9 mouse cellular contexts compared by ENCODE assay signal in the genomic region with DNA sequence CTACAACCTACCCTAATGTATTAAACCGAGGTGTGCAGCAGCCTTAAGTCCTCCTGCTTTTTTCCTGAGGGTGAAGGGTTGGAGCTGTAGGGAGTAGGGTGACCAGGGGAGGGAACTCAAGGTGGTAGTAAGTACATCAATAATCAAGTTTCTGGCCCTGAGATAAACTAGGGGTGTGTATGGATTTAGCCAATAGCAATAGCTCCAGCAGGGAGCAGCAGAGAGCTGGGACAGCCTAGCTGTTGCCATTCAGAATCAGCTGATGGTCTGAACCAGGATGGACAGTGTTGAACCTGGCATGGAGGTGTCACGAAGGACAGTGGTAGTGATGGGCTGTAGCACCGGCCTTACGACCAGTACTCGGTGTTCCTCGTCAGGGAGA. TPM values are rescaled to one million over a fixed set of nuclear protein-coding genes. Genes with fewer than 3 reads are reported as not detected.
DNase-seq lines count a peak whose midpoint lies in the region; ATAC-seq and TF ChIP-seq lines count a peak whose summit lies in the region.
"Had no signal": no experiment of that assay in that cellular context is flagged by ENCODE, and none has a peak within 500 bp of the region (broad histone marks: within the 10 kb centered on the region; RNA-seq: fewer than 3 reads in every experiment).

No protein-coding gene starts in this region.

- TF ChIP-seq CTCF in kidney, postnatal 0 days (IDR thresholded peaks at IDR 0.05; ENCODE audit: low read depth), result peak; percentile 87
- TF ChIP-seq CTCF in liver, embryonic 14.5 days (IDR thresholded peaks at IDR 0.05; ENCODE audit: low read depth), result peak; percentile 96

- no peaks in the 10 kb centered on the region for H3K9me3 ChIP-seq in embryonic facial prominence, embryonic 11.5 days (replicated peaks; ENCODE audit: control insufficient read depth, low read length)
- H3K9me3 ChIP-seq in heart, embryonic 11.5 days (replicated peaks; ENCODE audit: control insufficient read depth, low read length), result no peaks in the 10 kb centered on the region
- H3K9me3 ChIP-seq in kidney, postnatal 0 days (replicated peaks; ENCODE audit: low read length), result no peaks in the 10 kb centered on the region
- H3K9me3 ChIP-seq in liver, embryonic 14.5 days (ENCODE audit: control insufficient read depth, low read length), result no peaks in the 10 kb centered on the region
- no peaks in the 10 kb centered on the region for H3K9me3 ChIP-seq in neural tube, embryonic 12.5 days

- H3K9ac ChIP-seq in embryonic facial prominence, embryonic 11.5 days (replicated peaks; ENCODE audit: low read length), result peak overlapping the region; percentile 59
- H3K9ac ChIP-seq in heart, embryonic 11.5 days (ENCODE audit: low read depth, low read length), result peak overlapping the region; percentile 61
- peak overlapping the region; percentile 50; the same call in 1 of the 2 replicates for H3K9ac ChIP-seq in kidney, postnatal 0 days (ENCODE audit: low read depth, low read length)
- H3K9ac ChIP-seq in liver, embryonic 14.5 days (replicated peaks), result peak overlapping the region; percentile 41
- no peak overlapping the region for H3K9ac ChIP-seq in neural tube, embryonic 12.5 days

- H3K4me1 ChIP-seq in embryonic facial prominence, embryonic 11.5 days (ENCODE audit: control insufficient read depth, insufficient read depth, low read length), result peaks cover 9% of the 10 kb centered on the region
- H3K4me1 ChIP-seq in heart, embryonic 11.5 days (ENCODE audit: control insufficient read depth, insufficient read depth, low read length), result peaks cover 23% of the 10 kb centered on the region
- peaks cover 19% of the 10 kb centered on the region; the same call in 1 of the 2 replicates for H3K4me1 ChIP-seq in kidney, postnatal 0 days (replicated peaks; ENCODE audit: insufficient read depth, low read length)
- H3K4me1 ChIP-seq in liver, embryonic 14.5 days (replicated peaks; ENCODE audit: control insufficient read depth in 2 of 2, insufficient read depth in 2 of 2, low read length in 1 of 2), result peaks cover 25 to 33% of the 10 kb centered on the region in 2 experiments
- peaks cover 19% of the 10 kb centered on the region for H3K4me1 ChIP-seq in neural tube, embryonic 12.5 days

- no peak overlapping the region; the same call in 1 of the 2 replicates for H3K27ac ChIP-seq in embryonic facial prominence, embryonic 11.5 days (replicated peaks; ENCODE audit: low read depth, low read length)
- H3K27ac ChIP-seq in heart, embryonic 11.5 days (ENCODE audit: low read depth, low read length), result peak overlapping the region; percentile 31
- H3K27ac ChIP-seq in kidney, postnatal 0 days, result peak overlapping the region; percentile 70
- H3K27ac ChIP-seq in liver, embryonic 14.5 days, result peak overlapping the region; percentile 67
- H3K27ac ChIP-seq in neural tube, embryonic 12.5 days, result no peak overlapping the region

- 44% methylated on average over 6 of the region's 6 CpGs for WGBS in embryonic facial prominence, embryonic 11.5 days
- WGBS in heart, embryonic 11.5 days (ENCODE audit: insufficient replicate concordance), result 37% methylated on average over 6 of the region's 6 CpGs
- WGBS in kidney, postnatal 0 days, result 49% methylated on average over 6 of the region's 6 CpGs
- WGBS in liver, embryonic 14.5 days (ENCODE audit: insufficient replicate concordance), result 40% methylated on average over 6 of the region's 6 CpGs
- 48% methylated on average over 6 of the region's 6 CpGs for WGBS in neural tube, embryonic 12.5 days

- no peak for TF ChIP-seq EP300 in liver, embryonic 14.5 days (IDR thresholded peaks at IDR 0.05; ENCODE audit: low read depth)

- H3K4me2 ChIP-seq in embryonic facial prominence, embryonic 11.5 days (ENCODE audit: low read depth, low read length), result peak overlapping the region; percentile 37
- H3K4me2 ChIP-seq in heart, embryonic 11.5 days, result peak overlapping the region; percentile 67
- H3K4me2 ChIP-seq in kidney, postnatal 0 days (ENCODE audit: low read length), result peak overlapping the region; percentile 58
- peak overlapping the region; percentile 85 for H3K4me2 ChIP-seq in liver, embryonic 14.5 days (ENCODE audit: low read depth)
- H3K4me2 ChIP-seq in neural tube, embryonic 12.5 days (replicated peaks), result peak overlapping the region; percentile 51

- DNase-seq in CD4-positive helper T cell, adult 2 months (ENCODE audit: low read depth, low spot score), result peak; percentile 78
- peak; percentile 67 for DNase-seq in adrenal gland, adult 8-10 months
- peak; percentile 85 for DNase-seq in embryonic facial prominence, embryonic 11.5 days (ENCODE audit: low spot score)
- peak; percentile 87 for DNase-seq in kidney, postnatal 0 days (ENCODE audit: low spot score)
- peak; percentile 69 to 72 (median 71) for DNase-seq in liver, embryonic 14.5 days (ENCODE audit: low read depth in 3 of 3, low spot score in 3 of 3)
- peak; percentile 57 to 76 for DNase-seq in thymus, postnatal 10 days (ENCODE audit: low spot score in 2 of 2)

- H3K4me3 ChIP-seq in embryonic facial prominence, embryonic 11.5 days (ENCODE audit: low read depth, low read length), result no peak overlapping the region
- H3K4me3 ChIP-seq in heart, embryonic 11.5 days (ENCODE audit: low read depth, low read length), result peak overlapping the region; percentile 33
- H3K4me3 ChIP-seq in kidney, postnatal 0 days (replicated peaks; ENCODE audit: low read depth, low read length), result peak overlapping the region; percentile 11; the same call in 1 of the 2 replicates
- peak overlapping the region; percentile 28 to 50 for H3K4me3 ChIP-seq in liver, embryonic 14.5 days (ENCODE audit: insufficient read depth in 1 of 2, low read depth in 2 of 2, low read length in 2 of 2)
- H3K4me3 ChIP-seq in neural tube, embryonic 12.5 days, result no peak overlapping the region

- no peaks in the 10 kb centered on the region for H3K27me3 ChIP-seq in embryonic facial prominence, embryonic 11.5 days (ENCODE audit: control insufficient read depth, insufficient read depth, low read length)
- no peaks in the 10 kb centered on the region for H3K27me3 ChIP-seq in heart, embryonic 11.5 days (ENCODE audit: control insufficient read depth, insufficient read depth, low read length)
- H3K27me3 ChIP-seq in kidney, postnatal 0 days (ENCODE audit: insufficient read depth, low read length), result no peaks in the 10 kb centered on the region
- H3K27me3 ChIP-seq in liver, embryonic 14.5 days (ENCODE audit: control insufficient read depth, insufficient read depth, low read length), result no peaks in the 10 kb centered on the region
- H3K27me3 ChIP-seq in neural tube, embryonic 12.5 days (replicated peaks), result no peaks in the 10 kb centered on the region

- ATAC-seq in embryonic facial prominence, embryonic 11.5 days (replicated peaks; ENCODE audit: insufficient number of reproducible peaks, low FRiP score, low TSS enrichment, low read depth), result no peak; the same call in 1 of the 2 replicates
- no peak; the same call in 1 of the 2 replicates for ATAC-seq in heart, embryonic 11.5 days (replicated peaks; ENCODE audit: insufficient number of reproducible peaks, low FRiP score, low TSS enrichment)
- peak; percentile 19 for ATAC-seq in kidney, postnatal 0 days (replicated peaks; ENCODE audit: low FRiP score, low read depth)
- peak; percentile 48 for ATAC-seq in liver, embryonic 14.5 days (ENCODE audit: insufficient read depth)
- ATAC-seq in neural tube, embryonic 12.5 days (ENCODE audit: low FRiP score, low read depth), result 0 out of 2 replicates have a peak, but pooled peaks have one; percentile 22

- H3K36me3 ChIP-seq in embryonic facial prominence, embryonic 11.5 days (replicated peaks; ENCODE audit: control insufficient read depth, insufficient read depth, low read depth, low read length), result peaks cover 7% of the 10 kb centered on the region
- peaks cover 16% of the 10 kb centered on the region for H3K36me3 ChIP-seq in heart, embryonic 11.5 days (ENCODE audit: control insufficient read depth, insufficient read depth, low read length)
- peaks cover 31% of the 10 kb centered on the region for H3K36me3 ChIP-seq in kidney, postnatal 0 days (ENCODE audit: insufficient read depth, low read length)
- peaks cover 44% of the 10 kb centered on the region for H3K36me3 ChIP-seq in liver, embryonic 14.5 days (replicated peaks; ENCODE audit: control insufficient read depth, insufficient read depth, low read depth)
- H3K36me3 ChIP-seq in neural tube, embryonic 12.5 days, result peaks cover 45% of the 10 kb centered on the region

RNA-seq across cellular contexts. Expression of a gene that starts 0.9 kb away (rescaled TPM):
- total RNA-seq in adrenal gland, adult 8-10 months (2022), result under 1 TPM in 1 of 4 experiments, not detected in 3; 0.59 TPM
- not detected in 2 replicates for polyA plus RNA-seq in embryonic facial prominence, embryonic 11.5 days (2014; fragmentation: Nextera tagmentation; extraction: Ambion mirVana)
- 0.37 TPM in 1 of 2 replicates, not detected in the other for polyA plus RNA-seq in heart, embryonic 11.5 days (2014; fragmentation: Nextera tagmentation; extraction: Ambion mirVana)
- 0.37 TPM in 1 of 2 replicates, not detected in the other for polyA plus RNA-seq in kidney, postnatal 0 days (2015; fragmentation: Nextera tagmentation; extraction: Ambion mirVana)
- not detected in 2 replicates for polyA plus RNA-seq in liver, embryonic 14.5 days (2012; rRNA removed)
- 0.14 TPM in 1 of 2 replicates, not detected in the other for polyA plus RNA-seq in liver, embryonic 14.5 days (2014; fragmentation: Nextera tagmentation; extraction: Ambion mirVana)
- 0.59 TPM in 1 of 2 replicates, not detected in the other for polyA plus RNA-seq in neural tube, embryonic 12.5 days (2016; fragmentation: Nextera tagmentation; extraction: Ambion mirVana)
- polyA plus RNA-seq: large intestine, adult 2 months had no signal

RNA-seq across cellular contexts. Expression of a gene that starts 2.3 kb away (rescaled TPM):
- total RNA-seq in adrenal gland, adult 8-10 months (2022), result 10 to 100 TPM; 43.3 to 57.7 (median 52.2) TPM
- polyA plus RNA-seq in embryonic facial prominence, embryonic 11.5 days (2014; fragmentation: Nextera tagmentation; extraction: Ambion mirVana), result 49.9 and 55.9 TPM in 2 replicates
- 36.7 and 37.9 TPM in 2 replicates for polyA plus RNA-seq in heart, embryonic 11.5 days (2014; fragmentation: Nextera tagmentation; extraction: Ambion mirVana)
- 39.0 and 40.2 TPM in 2 replicates for polyA plus RNA-seq in kidney, postnatal 0 days (2015; fragmentation: Nextera tagmentation; extraction: Ambion mirVana)
- polyA plus RNA-seq in liver, embryonic 14.5 days (2012; rRNA removed), result 13.0 and 13.8 TPM in 2 replicates
- polyA plus RNA-seq in liver, embryonic 14.5 days (2014; fragmentation: Nextera tagmentation; extraction: Ambion mirVana), result 12.7 and 14.6 TPM in 2 replicates
- 61.3 and 64.7 TPM in 2 replicates for polyA plus RNA-seq in neural tube, embryonic 12.5 days (2016; fragmentation: Nextera tagmentation; extraction: Ambion mirVana)

RNA-seq across cellular contexts. Expression of a gene that starts 10.5 kb away (rescaled TPM):
- total RNA-seq in adrenal gland, adult 8-10 months (2022), result 100 to 1,000 TPM in 1 of 4 experiments, 10 to 100 TPM in 3; 56.4 to 143 (median 79.7) TPM
- 1.2 and 1.8 TPM in 2 replicates for polyA plus RNA-seq in embryonic facial prominence, embryonic 11.5 days (2014; fragmentation: Nextera tagmentation; extraction: Ambion mirVana)
- polyA plus RNA-seq in heart, embryonic 11.5 days (2014; fragmentation: Nextera tagmentation; extraction: Ambion mirVana), result 0.65 and 1.3 TPM in 2 replicates
- 3.3 and 3.7 TPM in 2 replicates for polyA plus RNA-seq in kidney, postnatal 0 days (2015; fragmentation: Nextera tagmentation; extraction: Ambion mirVana)
- 1.5 and 1.6 TPM in 2 replicates for polyA plus RNA-seq in liver, embryonic 14.5 days (2012; rRNA removed)
- 1.3 and 1.7 TPM in 2 replicates for polyA plus RNA-seq in liver, embryonic 14.5 days (2014; fragmentation: Nextera tagmentation; extraction: Ambion mirVana)
- polyA plus RNA-seq in neural tube, embryonic 12.5 days (2016; fragmentation: Nextera tagmentation; extraction: Ambion mirVana), result 2.4 and 2.5 TPM in 2 replicates

RNA-seq across cellular contexts. Expression of a gene that starts 22.3 kb away (rescaled TPM):
- total RNA-seq in adrenal gland, adult 8-10 months (2022), result 1 to 10 TPM in 1 of 4 experiments, under 1 TPM in 3; 0.29 to 3.4 (median 0.66) TPM
- polyA plus RNA-seq in embryonic facial prominence, embryonic 11.5 days (2014; fragmentation: Nextera tagmentation; extraction: Ambion mirVana), result 0.53 and 1.2 TPM in 2 replicates
- polyA plus RNA-seq in heart, embryonic 11.5 days (2014; fragmentation: Nextera tagmentation; extraction: Ambion mirVana), result 0.14 and 0.25 TPM in 2 replicates
- polyA plus RNA-seq in kidney, postnatal 0 days (2015; fragmentation: Nextera tagmentation; extraction: Ambion mirVana), result 1.6 and 2.5 TPM in 2 replicates
- not detected in 2 replicates for polyA plus RNA-seq in liver, embryonic 14.5 days (2012; rRNA removed)
- polyA plus RNA-seq in liver, embryonic 14.5 days (2014; fragmentation: Nextera tagmentation; extraction: Ambion mirVana), result not detected in 2 replicates
- 0.20 and 0.27 TPM in 2 replicates for polyA plus RNA-seq in neural tube, embryonic 12.5 days (2016; fragmentation: Nextera tagmentation; extraction: Ambion mirVana)

RNA-seq across cellular contexts. Expression of a gene that starts 23.5 kb away (rescaled TPM):
- total RNA-seq in adrenal gland, adult 8-10 months (2022), result 100 to 1,000 TPM; 183 to 210 (median 190) TPM
- polyA plus RNA-seq in embryonic facial prominence, embryonic 11.5 days (2014; fragmentation: Nextera tagmentation; extraction: Ambion mirVana), result 76.6 and 86.1 TPM in 2 replicates
- 30.8 and 41.1 TPM in 2 replicates for polyA plus RNA-seq in heart, embryonic 11.5 days (2014; fragmentation: Nextera tagmentation; extraction: Ambion mirVana)
- 34.7 and 39.0 TPM in 2 replicates for polyA plus RNA-seq in kidney, postnatal 0 days (2015; fragmentation: Nextera tagmentation; extraction: Ambion mirVana)
- polyA plus RNA-seq in liver, embryonic 14.5 days (2012; rRNA removed), result 109 and 127 TPM in 2 replicates
- polyA plus RNA-seq in liver, embryonic 14.5 days (2014; fragmentation: Nextera tagmentation; extraction: Ambion mirVana), result 57.4 and 59.9 TPM in 2 replicates
- polyA plus RNA-seq in neural tube, embryonic 12.5 days (2016; fragmentation: Nextera tagmentation; extraction: Ambion mirVana), result 23.7 and 33.1 TPM in 2 replicates

Comparison
In these comparisons a context has a peak if more than half of its experiments do, and no peak if none do; other contexts are left out.
1. ATAC-seq: peak in kidney, postnatal 0 days (single experiment), liver, embryonic 14.5 days (single experiment) and neural tube, embryonic 12.5 days (single experiment); none in embryonic facial prominence, embryonic 11.5 days (single experiment) and heart, embryonic 11.5 days (single experiment).
2. H3K27ac ChIP-seq: peak in heart, embryonic 11.5 days (single experiment), kidney, postnatal 0 days (single experiment) and liver, embryonic 14.5 days (single experiment); none in embryonic facial prominence, embryonic 11.5 days (single experiment) and neural tube, embryonic 12.5 days (single experiment).
3. H3K4me3 ChIP-seq: peak in heart, embryonic 11.5 days (single experiment), kidney, postnatal 0 days (single experiment) and liver, embryonic 14.5 days (2 of 2); none in embryonic facial prominence, embryonic 11.5 days (single experiment) and neural tube, embryonic 12.5 days (single experiment).
4. Peak in every context shown above with its lines, with median percentiles within 50 percentile points of each other: DNase-seq and H3K4me2 ChIP-seq.